Mouse (Mus musculus) cerebellum, postnatal 4 days (tissue): ENCODE data around the gene Sh2b2.

Experiments
- DNase-seq, 2 experiments: peaks; one replicate each; pipeline ENCODE4 v3.0.0; 2022; ENCODE audit warnings: low spot score in 2 of 2, mixed read lengths in 1 of 2

Gene Sh2b2

GRCm38 (mm10) chr5:136182049-136182448, 64.3 kb downstream of the Sh2b2 start:
- no peak for DNase-seq

GRCm38 (mm10) chr5:136181197-136181596, 65.2 kb downstream of the Sh2b2 start:
- no peak for DNase-seq

- no peak for DNase-seq
Measured at GRCm38 (mm10) chr5:136179594-136179993, 66.8 kb downstream of the Sh2b2 start.

GRCm38 (mm10) chr5:136173606-136174463, 72.5 kb downstream of the Sh2b2 start:
- DNase-seq = peak in 1 of 2 experiments; percentile 50

GRCm38 (mm10) chr5:136172939-136173338, 73.4 kb downstream of the Sh2b2 start:
- no peak for DNase-seq

- DNase-seq = no peak
Measured at GRCm38 (mm10) chr5:136171363-136172341, 74.7 kb downstream of the Sh2b2 start.

- peak; percentile 70 to 87 for DNase-seq
Measured at GRCm38 (mm10) chr5:136170512-136171362, 75.6 kb downstream of the Sh2b2 start, which contains the start of gene Orai2. Gene Orai2 (minus strand): TSS chr5:136170713.

GRCm38 (mm10) chr5:136169626-136170511, 76.5 kb downstream of the Sh2b2 start:
- DNase-seq = peak in 1 of 2 experiments; percentile 42
